Comparison of ENCODE assay signal across 15 mouse cellular contexts in the genomic region with DNA sequence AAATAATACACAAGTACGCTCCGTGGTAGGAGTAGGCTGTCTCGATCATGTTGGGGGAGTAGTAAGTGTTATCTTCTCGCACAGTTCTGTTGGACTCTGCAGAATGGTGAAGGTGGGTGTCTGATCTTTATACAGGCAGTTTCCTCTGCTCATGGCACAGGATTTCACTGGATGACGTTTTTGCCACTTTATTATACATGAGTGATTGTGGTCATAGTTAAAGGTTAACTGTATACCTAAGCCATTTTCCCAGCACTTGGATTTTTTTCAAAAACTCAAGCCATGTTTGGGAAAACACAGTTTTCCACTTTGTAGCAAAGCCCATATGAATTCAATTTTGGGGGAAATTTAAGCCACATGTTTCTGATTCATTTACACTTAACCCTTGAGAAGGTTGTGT.
DNase-seq lines count a peak whose midpoint lies in the region; ATAC-seq and TF ChIP-seq lines count a peak whose summit lies in the region.
"Had no signal": no experiment of that assay in that cellular context is flagged by ENCODE, and none has a peak within 500 bp of the region (broad histone marks: within the 10 kb centered on the region; RNA-seq: fewer than 3 reads in every experiment).

No protein-coding gene starts in this region.

- no peak overlapping the region for H3K9ac ChIP-seq in liver, embryonic 11.5 days (ENCODE audit: low read depth, low read length)
- H3K9ac ChIP-seq in liver, postnatal 0 days (replicated peaks), result no peak overlapping the region
- no peak overlapping the region for H3K9ac ChIP-seq in neural tube, embryonic 15.5 days (replicated peaks)
- H3K9ac ChIP-seq: forebrain, embryonic 12.5 days; hindbrain, embryonic 15.5 days; lung, embryonic 15.5 days had no signal

- H3K9me3 ChIP-seq in liver, embryonic 11.5 days (ENCODE audit: control insufficient read depth, low read length), result no peaks in the 10 kb centered on the region
- H3K9me3 ChIP-seq in liver, postnatal 0 days (ENCODE audit: low read length), result no peaks in the 10 kb centered on the region
- H3K9me3 ChIP-seq in neural tube, embryonic 15.5 days (replicated peaks), result no peaks in the 10 kb centered on the region
- H3K9me3 ChIP-seq: forebrain, embryonic 12.5 days; hindbrain, embryonic 15.5 days; lung, embryonic 15.5 days; midbrain, embryonic 10.5 days had no signal

- peak; percentile 65 for ATAC-seq in liver, embryonic 11.5 days (replicated peaks; ENCODE audit: low FRiP score)
- ATAC-seq in liver, postnatal 0 days, result no peak
- ATAC-seq in neural tube, embryonic 15.5 days (ENCODE audit: low FRiP score), result no peak

- H3K4me3 ChIP-seq in liver, embryonic 11.5 days (ENCODE audit: low read depth, low read length), result no peak overlapping the region
- no peak overlapping the region for H3K4me3 ChIP-seq in liver, postnatal 0 days (ENCODE audit: low read depth, low read length)
- H3K4me3 ChIP-seq in neural tube, embryonic 15.5 days (replicated peaks), result no peak overlapping the region
- no peak overlapping the region for H3K4me3 ChIP-seq in cerebellum, adult 2 months (replicated peaks; ENCODE audit: insufficient read depth, low read depth, low read length)
- H3K4me3 ChIP-seq: forebrain, embryonic 12.5 days; hindbrain, embryonic 15.5 days; lung, embryonic 15.5 days; midbrain, embryonic 10.5 days had no signal

- peaks cover 25% of the 10 kb centered on the region for H3K4me1 ChIP-seq in liver, embryonic 11.5 days (replicated peaks; ENCODE audit: control insufficient read depth, insufficient read depth, low read length)
- H3K4me1 ChIP-seq in liver, postnatal 0 days (ENCODE audit: insufficient read depth), result no peaks in the 10 kb centered on the region
- peaks cover 31% of the 10 kb centered on the region for H3K4me1 ChIP-seq in neural tube, embryonic 15.5 days
- no peaks in the 10 kb centered on the region for H3K4me1 ChIP-seq in cerebellum, adult 2 months (ENCODE audit: control insufficient read depth, insufficient read depth, low read length)
- H3K4me1 ChIP-seq: lung, embryonic 15.5 days had no signal

- H3K36me3 ChIP-seq in liver, embryonic 11.5 days (ENCODE audit: control insufficient read depth, insufficient read depth, low read length), result no peaks in the 10 kb centered on the region
- H3K36me3 ChIP-seq in liver, postnatal 0 days (replicated peaks; ENCODE audit: insufficient read depth, low read length), result no peaks in the 10 kb centered on the region
- no peaks in the 10 kb centered on the region for H3K36me3 ChIP-seq in neural tube, embryonic 15.5 days
- H3K36me3 ChIP-seq: forebrain, embryonic 12.5 days; hindbrain, embryonic 15.5 days; lung, embryonic 15.5 days; midbrain, embryonic 10.5 days had no signal

- DNase-seq in embryo, embryonic 10.5 days (ENCODE audit: low spot score), result peak; percentile 53
- no peak for DNase-seq in embryo, embryonic 9.5 days (ENCODE audit: extremely low spot score)
- no peak for DNase-seq in liver, embryonic 11.5 days (ENCODE audit: low spot score)
- no peak for DNase-seq in liver, postnatal 0 days
- peak; percentile 19 for DNase-seq in kidney, postnatal 14 days
- no peak for DNase-seq in layer of hippocampus, postnatal 14 days (ENCODE audit: low spot score in 2 of 2)
- DNase-seq in cerebellum, adult 2 months, result no peak
- DNase-seq: adrenal gland, postnatal 25 days; gastrocnemius, postnatal 14 days had no signal

- WGBS in liver, embryonic 11.5 days, result 37% methylated on average over 5 of the region's 5 CpGs
- WGBS in liver, postnatal 0 days (ENCODE audit: insufficient replicate concordance), result 56% methylated on average over 5 of the region's 5 CpGs
- WGBS in neural tube, embryonic 15.5 days, result 44% methylated on average over 5 of the region's 5 CpGs
- WGBS in cerebellum, adult 2 months, result 88% methylated on average over 5 of the region's 5 CpGs

- H3K4me2 ChIP-seq in liver, embryonic 11.5 days, result no peak overlapping the region
- no peak overlapping the region for H3K4me2 ChIP-seq in liver, postnatal 0 days (ENCODE audit: low read depth, low read length)
- no peak overlapping the region for H3K4me2 ChIP-seq in neural tube, embryonic 15.5 days
- H3K4me2 ChIP-seq: forebrain, embryonic 12.5 days; heart, embryonic 11.5 days; lung, embryonic 15.5 days had no signal

- no peak for TF ChIP-seq EP300 in liver, postnatal 0 days (IDR thresholded peaks at IDR 0.05; ENCODE audit: low read depth)

- no peak overlapping the region for H3K27ac ChIP-seq in liver, embryonic 11.5 days (ENCODE audit: low read depth, low read length)
- no peak overlapping the region for H3K27ac ChIP-seq in liver, postnatal 0 days (ENCODE audit: low read depth)
- H3K27ac ChIP-seq in neural tube, embryonic 15.5 days (replicated peaks), result peak overlapping the region; percentile 51; the same call in 1 of the 2 replicates
- no peak overlapping the region for H3K27ac ChIP-seq in cerebellum, adult 2 months (ENCODE audit: insufficient read depth, low read length)
- H3K27ac ChIP-seq: lung, embryonic 15.5 days; midbrain, embryonic 10.5 days had no signal

- no peak for TF ChIP-seq CTCF in liver, postnatal 0 days (IDR thresholded peaks at IDR 0.05; ENCODE audit: low read depth)
- TF ChIP-seq CTCF in cerebellum, adult 2 months (IDR thresholded peaks at IDR 0.05; ENCODE audit: borderline replicate concordance, insufficient read depth, low read depth, low read length), result no peak

- TF ChIP-seq POLR2A in cerebellum, adult 2 months (IDR thresholded peaks at IDR 0.05; ENCODE audit: borderline replicate concordance, insufficient read depth, low read length), result no peak

- H3K27me3 ChIP-seq in liver, embryonic 11.5 days (replicated peaks; ENCODE audit: control insufficient read depth, insufficient read depth, low read length), result no peaks in the 10 kb centered on the region
- H3K27me3 ChIP-seq in liver, postnatal 0 days (ENCODE audit: insufficient read depth, low read length), result no peaks in the 10 kb centered on the region
- no peaks in the 10 kb centered on the region for H3K27me3 ChIP-seq in neural tube, embryonic 15.5 days (replicated peaks)
- H3K27me3 ChIP-seq in cerebellum, adult 2 months (ENCODE audit: control insufficient read depth, insufficient read depth, low read length), result no peaks in the 10 kb centered on the region
- H3K27me3 ChIP-seq: hindbrain, embryonic 15.5 days; lung, embryonic 15.5 days had no signal

Comparison
In these comparisons a context has a peak if more than half of its experiments do, and no peak if none do; other contexts are left out.
1. DNase-seq: peak in embryo, embryonic 10.5 days (single experiment) and kidney, postnatal 14 days (single experiment); none in embryo, embryonic 9.5 days (single experiment), liver, embryonic 11.5 days (single experiment), liver, postnatal 0 days (single experiment), layer of hippocampus, postnatal 14 days (0 of 2) and cerebellum, adult 2 months (0 of 2).